Mouse (Mus musculus) hindbrain, embryonic 16.5 days (tissue): ENCODE data around the gene Fut1. TPM values are rescaled to one million over a fixed set of nuclear protein-coding genes. Genes with fewer than 3 reads are reported as not detected.
"Not testable (repeated sequence)": the region's sequence is repeated elsewhere in the genome, so short reads cannot be mapped to it uniquely, and the experiment has no call there.

Experiments used
- ATAC-seq: fragments of 200-750 bp; cut with Nextera tagmentation; 2 replicates; pipeline ENCODE4 v1.8.0; 2017; ENCODE audit warnings: moderate TSS enrichment, moderate library complexity
- H3K27ac ChIP-seq: fragments of 300-500 bp; sonication (generic); 2 replicates; pipeline ENCODE4 v1.5.1; 2014; ENCODE audit warnings: low read depth, mild to moderate bottlenecking, control low read depth, low read length, moderate library complexity
- H3K27me3 ChIP-seq: fragments of 300-500 bp; sonication (generic); replicated peaks from 2 replicates; pipeline ENCODE4 v1.6.1; 2014; ENCODE audit warnings: low read length; ENCODE audit not compliant: control insufficient read depth, insufficient read depth
- H3K36me3 ChIP-seq: fragments of 300-500 bp; sonication (generic); 2 replicates; pipeline ENCODE4 v1.6.1; 2014; ENCODE audit warnings: mild to moderate bottlenecking, low read length, moderate library complexity, mixed read lengths; ENCODE audit not compliant: control insufficient read depth, insufficient read depth
- H3K4me1 ChIP-seq: fragments of 300-500 bp; sonication (generic); 2 replicates; pipeline ENCODE4 v1.6.1; 2014; ENCODE audit warnings: low read depth, low read length; ENCODE audit not compliant: control insufficient read depth, insufficient read depth
- H3K4me2 ChIP-seq: fragments of 300-500 bp; sonication (generic); 2 replicates; pipeline ENCODE4 v1.6.1; 2014; ENCODE audit warnings: mild to moderate bottlenecking, low read length, control low read depth, moderate library complexity
- H3K4me3 ChIP-seq: fragments of 300-500 bp; sonication (generic); 2 replicates; pipeline ENCODE4 v1.5.1; 2014; ENCODE audit warnings: mild to moderate bottlenecking, low read length, control low read depth, moderate library complexity
- H3K9ac ChIP-seq: fragments of 300-500 bp; sonication (generic); 2 replicates; pipeline ENCODE4 v1.6.1; 2014; ENCODE audit warnings: low read depth, mild to moderate bottlenecking, control low read depth, low read length, moderate library complexity
- H3K9me3 ChIP-seq: fragments of 300-500 bp; sonication (generic); 2 replicates; pipeline ENCODE4 v1.6.1; 2014; ENCODE audit warnings: mild to moderate bottlenecking, low read length, moderate library complexity; ENCODE audit not compliant: control insufficient read depth
- WGBS: fragments of 180-500 bp; shearing (Covaris S2); extraction: QIAGEN DNeasy Blood & Tissue Kit; methylation state at CpG from one replicate; pipeline ENCODE4 v1.1.7; 2014; 5-methylcytosine and 5-hydroxymethylcytosine counted together
- polyA plus RNA-seq: library from polyadenylated mRNA; unstranded; fragments of >200 nt; fragmentation: Nextera tagmentation; extraction: Ambion mirVana; gene quantifications from 2 replicates; pipeline ENCODE4 v1.2.1, GENCODE M21; 2015

Fut1 gene
- polyA plus RNA-seq, 1 experiment from 2014 or later: not detected

- WGBS: 84% methylated on average over 11 of the region's 11 CpGs
These were observed 43.8 kb downstream of the Fut1 start for GRCm38 (mm10) chr7:45660746-45661478.

GRCm38 (mm10) chr7:45661702-45662101 lies 44.6 kb downstream of the Fut1 start:
- not testable (repeated sequence) for H3K27ac ChIP-seq, H3K9ac ChIP-seq, ATAC-seq, H3K4me2 ChIP-seq, H3K27me3 ChIP-seq, H3K4me3 ChIP-seq, H3K9me3 ChIP-seq, H3K4me1 ChIP-seq, H3K36me3 ChIP-seq
- 89% methylated on average over 6 of the region's 6 CpGs for WGBS

More at GRCm38 (mm10) chr7:45660746-45661478, 43.8 kb downstream of the Fut1 start:
- no peak overlapping the region for H3K27ac ChIP-seq
- no peak overlapping the region for H3K4me2 ChIP-seq
- H3K27me3 ChIP-seq: no peaks in the 10 kb centered on the region
- H3K36me3 ChIP-seq: no peaks in the 10 kb centered on the region
- no peak overlapping the region for H3K4me3 ChIP-seq
- ATAC-seq: no peak
- no peaks in the 10 kb centered on the region for H3K4me1 ChIP-seq
- H3K9ac ChIP-seq: no peak overlapping the region
- H3K9me3 ChIP-seq: no peaks in the 10 kb centered on the region

- Histone ChIP-seq H3K36me3 (no peaks in the 10 kb centered on the region), H3K9me3 (peaks cover 3% of the 10 kb centered on the region; the same call in 1 of the 2 replicates), H3K4me2 (no peak overlapping the region), H3K9ac (no peak overlapping the region), H3K4me1 (no peaks in the 10 kb centered on the region), H3K27me3 (no peaks in the 10 kb centered on the region), H3K4me3 (no peak overlapping the region), H3K27ac (no peak overlapping the region)
- ATAC-seq: no peak
- whole genome bisulfite sequencing: 62% methylated on average over 13 of the region's 13 CpGs
These were observed 48.4 kb downstream of the Fut1 start for GRCm38 (mm10) chr7:45665303-45666138.

- WGBS: 89% methylated on average over 7 of the region's 7 CpGs
- H3K27me3 ChIP-seq: no peaks in the 10 kb centered on the region
- H3K9ac ChIP-seq: no peak within 1 kb of the TSS
- H3K4me3 ChIP-seq: no peak within 1 kb of the TSS
- no peak for ATAC-seq
- H3K36me3 ChIP-seq: no peaks in the 10 kb centered on the region
- no peaks in the 10 kb centered on the region for H3K4me1 ChIP-seq
- H3K27ac ChIP-seq: no peak within 1 kb of the TSS
- peaks cover 3% of the 10 kb centered on the region; the same call in 1 of the 2 replicates for H3K9me3 ChIP-seq
- H3K4me2 ChIP-seq: no peak within 1 kb of the TSS
These were observed 49.1 kb downstream of the Fut1 start, which contains the start of gene Fut2 for GRCm38 (mm10) chr7:45666161-45666560. Gene Fut2, minus strand, starts transcription at chr7:45666394.

- no peaks in the 10 kb centered on the region for H3K36me3 ChIP-seq
- no peak overlapping the region for H3K4me3 ChIP-seq
- no peak overlapping the region for H3K9ac ChIP-seq
- no peak for ATAC-seq
- H3K4me2 ChIP-seq: no peak overlapping the region
- H3K9me3 ChIP-seq: peaks cover 3% of the 10 kb centered on the region; the same call in 1 of the 2 replicates
- WGBS: 86% methylated on average over 14 of the region's 14 CpGs
- H3K27me3 ChIP-seq: no peaks in the 10 kb centered on the region
- H3K27ac ChIP-seq: no peak overlapping the region
- H3K4me1 ChIP-seq: no peaks in the 10 kb centered on the region
These were observed 50.7 kb downstream of the Fut1 start for GRCm38 (mm10) chr7:45667761-45668160.

- Histone ChIP-seq H3K36me3 (no peaks in the 10 kb centered on the region), H3K4me3 (no peak overlapping the region), H3K27me3 (no peaks in the 10 kb centered on the region), H3K9ac (no peak overlapping the region), H3K4me2 (no peak overlapping the region), H3K9me3 (peaks cover 3% of the 10 kb centered on the region; the same call in 1 of the 2 replicates), H3K4me1 (no peaks in the 10 kb centered on the region), H3K27ac (no peak overlapping the region)
- WGBS: 96% methylated on average over 9 of the region's 9 CpGs
- no peak for ATAC-seq
These were observed 51.8 kb downstream of the Fut1 start for GRCm38 (mm10) chr7:45668921-45669320.

Other genes starting within 250 kb of the Fut1 start
- gene Lin7b, start 246.7 kb upstream of the Fut1 start, polyA plus RNA-seq: 41.4 and 70.3 TPM in 2 replicates
- gene Snrnp70, start 221.5 kb upstream of the Fut1 start, polyA plus RNA-seq: 144 and 161 TPM in 2 replicates
- 0.06 TPM in 1 of 2 replicates, not detected in the other for gene Kcna7, start 211.6 kb upstream of the Fut1 start, polyA plus RNA-seq
- gene Ntf5, start 203.6 kb upstream of the Fut1 start, polyA plus RNA-seq: 0.15 and 0.27 TPM in 2 replicates
- 2.0 and 2.3 TPM in 2 replicates for gene Lhb, start 196.5 kb upstream of the Fut1 start, polyA plus RNA-seq
- 25.5 and 28.7 TPM in 2 replicates for gene Gys1, start 182.4 kb upstream of the Fut1 start, polyA plus RNA-seq
- gene Ruvbl2, start 179.2 kb upstream of the Fut1 start, polyA plus RNA-seq: 94.3 and 108 TPM in 2 replicates
- gene Ftl1, start 157.4 kb upstream of the Fut1 start, polyA plus RNA-seq: 5,303 and 5,527 TPM in 2 replicates
- 226 and 242 TPM in 2 replicates for gene Bax, start 150.4 kb upstream of the Fut1 start, polyA plus RNA-seq
- 0.20 and 0.30 TPM in 2 replicates for gene Tulp2, start 135.4 kb upstream of the Fut1 start, polyA plus RNA-seq
- not detected in 2 replicates for gene Gm45808, start 130.5 kb upstream of the Fut1 start, polyA plus RNA-seq
- 4.0 and 4.3 TPM in 2 replicates for gene Dhdh, start 128.5 kb upstream of the Fut1 start, polyA plus RNA-seq
- gene Nucb1, start 106.9 kb upstream of the Fut1 start, polyA plus RNA-seq: 141 and 151 TPM in 2 replicates
- 17.5 and 18.2 TPM in 2 replicates for gene Ppp1r15a, start 91.0 kb upstream of the Fut1 start, polyA plus RNA-seq
- 2.2 and 3.1 TPM in 2 replicates for gene Plekha4, start 91.0 kb upstream of the Fut1 start, polyA plus RNA-seq
- gene Hsd17b14, start 62.4 kb upstream of the Fut1 start, polyA plus RNA-seq: 0.43 and 0.80 TPM in 2 replicates
- 22.7 and 27.0 TPM in 2 replicates for gene Bcat2, start 47.1 kb upstream of the Fut1 start, polyA plus RNA-seq
- gene Fgf21, start 1.8 kb upstream of the Fut1 start, polyA plus RNA-seq: not detected in 2 replicates
- not detected in 2 replicates for gene Izumo1, start 4.5 kb downstream of the Fut1 start, polyA plus RNA-seq
- 16.7 and 17.5 TPM in 2 replicates for gene Rasip1, start 10.2 kb downstream of the Fut1 start, polyA plus RNA-seq
- gene Mamstr, start 22.7 kb downstream of the Fut1 start, polyA plus RNA-seq: 2.9 and 5.2 TPM in 2 replicates
- gene Fut2, start 49.1 kb downstream of the Fut1 start, polyA plus RNA-seq: 0.09 and 0.19 TPM in 2 replicates
- 0.84 and 0.94 TPM in 2 replicates for gene Ntn5, start 66.7 kb downstream of the Fut1 start, polyA plus RNA-seq
- 0.43 and 0.45 TPM in 2 replicates for gene Sec1, start 77.1 kb downstream of the Fut1 start, polyA plus RNA-seq
- gene Car11, start 82.6 kb downstream of the Fut1 start, polyA plus RNA-seq: 63.8 and 68.2 TPM in 2 replicates
- gene Dbp, start 87.8 kb downstream of the Fut1 start, polyA plus RNA-seq: 3.2 and 3.3 TPM in 2 replicates
- 508 and 537 TPM in 2 replicates for gene Rpl18, start 98.2 kb downstream of the Fut1 start, polyA plus RNA-seq
- gene Sphk2, start 100.7 kb downstream of the Fut1 start, polyA plus RNA-seq: 23.9 and 28.3 TPM in 2 replicates
- 0.37 and 0.44 TPM in 2 replicates for gene Fam83e, start 103.9 kb downstream of the Fut1 start, polyA plus RNA-seq
- not detected in 2 replicates for gene Spaca4, start 108.5 kb downstream of the Fut1 start, polyA plus RNA-seq
- 17.2 and 21.3 TPM in 2 replicates for gene Lmtk3, start 166.4 kb downstream of the Fut1 start, polyA plus RNA-seq
- 5.1 and 6.6 TPM in 2 replicates for gene Sult2b1, start 167.4 kb downstream of the Fut1 start, polyA plus RNA-seq
- 243 TPM in 2 replicates for gene Cyth2, start 197.3 kb downstream of the Fut1 start, polyA plus RNA-seq
- gene Kcnj14, start 207.5 kb downstream of the Fut1 start, polyA plus RNA-seq: 1.2 TPM in 2 replicates
- 44.0 and 46.7 TPM in 2 replicates for gene Grwd1, start 213.7 kb downstream of the Fut1 start, polyA plus RNA-seq